Mouse (Mus musculus): ENCODE results near the gene Krtap10-10. TPM values are rescaled to one million over a fixed set of nuclear protein-coding genes. Genes with fewer than 3 reads are reported as not detected.

Krtap10-10 gene
- polyA plus RNA-seq, 1 experiment from 2014 or later: not detected

DNA sequence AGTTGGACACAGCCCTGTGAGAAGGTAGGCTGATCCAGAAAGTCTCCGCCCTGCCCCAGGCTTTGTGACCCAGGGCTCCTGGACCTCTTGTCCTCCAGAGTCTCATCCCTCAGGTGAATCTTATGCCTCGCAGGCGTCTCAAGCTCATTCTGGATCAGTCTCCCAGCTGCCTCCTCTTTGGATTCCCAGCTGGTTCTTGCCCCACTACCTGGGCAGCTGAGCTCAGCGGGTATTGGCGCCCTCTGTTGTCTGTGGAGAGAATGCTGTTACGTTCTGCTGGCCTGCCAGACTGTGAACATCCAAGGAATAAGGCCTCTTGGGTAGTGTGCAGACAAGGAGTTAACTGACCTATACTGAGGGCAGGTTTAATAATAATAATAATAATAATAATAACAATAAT lies 43.2 kb downstream of the Krtap10-10 start:
- H3K4me2 ChIP-seq: no peak overlapping the region
- no peaks in the 10 kb centered on the region for H3K36me3 ChIP-seq (ENCODE audit: poor library complexity, severe bottlenecking)
- H3K27ac ChIP-seq: no peak overlapping the region
- H3K9me3 ChIP-seq (replicated peaks): no peaks in the 10 kb centered on the region
- ATAC-seq: no peak
- 57% methylated on average over 6 of the region's 6 CpGs for WGBS
- peaks cover 5% of the 10 kb centered on the region; the same call in 1 of the 2 replicates for H3K4me1 ChIP-seq
- no peaks in the 10 kb centered on the region for H3K27me3 ChIP-seq
- H3K4me3 ChIP-seq: no peak overlapping the region
- no peak overlapping the region for H3K9ac ChIP-seq

- Histone ChIP-seq H3K9ac (no peak overlapping the region), H3K4me3 (no peak overlapping the region), H3K27ac (no peak overlapping the region), H3K9me3 (replicated peaks) (no peaks in the 10 kb centered on the region), H3K4me2 (no peak overlapping the region), H3K4me1 (peaks cover 5% of the 10 kb centered on the region; the same call in 1 of the 2 replicates), H3K27me3 (no peaks in the 10 kb centered on the region), H3K36me3 (ENCODE audit: poor library complexity, severe bottlenecking) (no peaks in the 10 kb centered on the region)
- 87% methylated on average over 3 of the region's 3 CpGs for WGBS
- no peak for ATAC-seq
Observed at GRCm38 (mm10) chr10:77880305-77880704, 44.6 kb downstream of the Krtap10-10 start.

DNA sequence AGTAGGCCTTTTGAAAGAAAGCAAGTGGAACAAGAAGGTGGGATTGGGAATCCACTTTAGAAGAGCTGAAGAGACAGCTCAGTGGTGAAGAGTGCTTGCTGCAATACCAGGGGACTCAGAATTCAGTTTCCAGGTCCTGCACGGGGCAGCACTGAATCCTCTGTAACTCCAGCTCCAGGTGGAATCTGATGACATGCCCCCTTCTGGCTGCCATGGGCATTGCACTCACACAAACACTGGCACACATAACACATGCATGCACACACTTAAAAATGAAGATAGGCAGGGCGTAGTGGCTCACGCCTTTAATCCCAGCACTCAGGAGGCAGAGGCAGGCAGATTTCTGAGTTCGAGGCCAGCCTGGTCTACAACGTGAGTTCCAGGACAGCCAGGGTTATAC lies 46.8 kb downstream of the Krtap10-10 start:
- 87% methylated on average over 5 of the region's 5 CpGs for WGBS
- no peak for ATAC-seq
- Histone ChIP-seq H3K9me3 (replicated peaks) (no peaks in the 10 kb centered on the region), H3K4me1 (no peaks in the 10 kb centered on the region), H3K36me3 (ENCODE audit: poor library complexity, severe bottlenecking) (no peaks in the 10 kb centered on the region), H3K4me3 (no peak overlapping the region), H3K27ac (no peak overlapping the region), H3K4me2 (no peak overlapping the region), H3K9ac (no peak overlapping the region), H3K27me3 (no peaks in the 10 kb centered on the region)

- ATAC-seq: no peak
- 57% methylated on average over 12 of the region's 12 CpGs for WGBS
- Histone ChIP-seq H3K27me3 (no peaks in the 10 kb centered on the region), H3K27ac (no peak overlapping the region), H3K4me1 (no peaks in the 10 kb centered on the region), H3K4me3 (no peak overlapping the region), H3K4me2 (no peak overlapping the region), H3K36me3 (ENCODE audit: poor library complexity, severe bottlenecking) (no peaks in the 10 kb centered on the region), H3K9ac (no peak overlapping the region), H3K9me3 (replicated peaks) (peaks cover 6% of the 10 kb centered on the region; the same call in 1 of the 2 replicates)
Observed at GRCm38 (mm10) chr10:77886007-77886747, 50.4 kb downstream of the Krtap10-10 start.

Other genes with a start within 250 kb of the Krtap10-10 start
- gene Sumo3, start 229.8 kb upstream of the Krtap10-10 start, polyA plus RNA-seq (2015; fragmentation: Nextera tagmentation; extraction: Ambion mirVana): 329 and 347 TPM in 2 replicates
- gene Gm49325, start 229.8 kb upstream of the Krtap10-10 start, polyA plus RNA-seq (2015; fragmentation: Nextera tagmentation; extraction: Ambion mirVana): 2.3 TPM in 1 of 2 replicates, not detected in the other
- gene Ube2g2, start 213.7 kb upstream of the Krtap10-10 start, polyA plus RNA-seq (2015; fragmentation: Nextera tagmentation; extraction: Ambion mirVana): 103 and 115 TPM in 2 replicates
- gene Tspear, start 149.4 kb upstream of the Krtap10-10 start, polyA plus RNA-seq (2015; fragmentation: Nextera tagmentation; extraction: Ambion mirVana): 0.64 and 0.65 TPM in 2 replicates
- not detected in 2 replicates for gene Gm19402, start 145.2 kb upstream of the Krtap10-10 start, polyA plus RNA-seq (2015; fragmentation: Nextera tagmentation; extraction: Ambion mirVana)
- gene Gm9508, start 138.7 kb upstream of the Krtap10-10 start, polyA plus RNA-seq (2015; fragmentation: Nextera tagmentation; extraction: Ambion mirVana): not detected in 2 replicates
- gene Gm10272, start 129.3 kb upstream of the Krtap10-10 start, polyA plus RNA-seq (2015; fragmentation: Nextera tagmentation; extraction: Ambion mirVana): not detected in 2 replicates
- gene Gm10024, start 124.5 kb upstream of the Krtap10-10 start, polyA plus RNA-seq (2015; fragmentation: Nextera tagmentation; extraction: Ambion mirVana): not detected in 2 replicates
- not detected in 2 replicates for gene Gm10142, start 120.1 kb upstream of the Krtap10-10 start, polyA plus RNA-seq (2015; fragmentation: Nextera tagmentation; extraction: Ambion mirVana)
- not detected in 2 replicates for gene Krtap12-1, start 115.3 kb upstream of the Krtap10-10 start, polyA plus RNA-seq (2015; fragmentation: Nextera tagmentation; extraction: Ambion mirVana)
- gene Gm10100, start 109.5 kb upstream of the Krtap10-10 start, polyA plus RNA-seq (2015; fragmentation: Nextera tagmentation; extraction: Ambion mirVana): not detected in 2 replicates
- not detected in 2 replicates for gene Gm18596, start 93.3 kb upstream of the Krtap10-10 start, polyA plus RNA-seq (2015; fragmentation: Nextera tagmentation; extraction: Ambion mirVana)
- not detected in 2 replicates for gene Gm9736, start 84.6 kb upstream of the Krtap10-10 start, polyA plus RNA-seq (2015; fragmentation: Nextera tagmentation; extraction: Ambion mirVana)
- not detected in 2 replicates for gene Gm3233, start 76.3 kb upstream of the Krtap10-10 start, polyA plus RNA-seq (2015; fragmentation: Nextera tagmentation; extraction: Ambion mirVana)
- not detected in 2 replicates for gene Gm3238, start 64.6 kb upstream of the Krtap10-10 start, polyA plus RNA-seq (2015; fragmentation: Nextera tagmentation; extraction: Ambion mirVana)
- gene Gm7138, start 59.0 kb upstream of the Krtap10-10 start, polyA plus RNA-seq (2015; fragmentation: Nextera tagmentation; extraction: Ambion mirVana): not detected in 2 replicates
- not detected in 2 replicates for gene Gm3250, start 53.4 kb upstream of the Krtap10-10 start, polyA plus RNA-seq (2015; fragmentation: Nextera tagmentation; extraction: Ambion mirVana)
- gene Gm7137, start 47.7 kb upstream of the Krtap10-10 start, polyA plus RNA-seq (2015; fragmentation: Nextera tagmentation; extraction: Ambion mirVana): not detected in 2 replicates
- gene Gm9639, start 40.9 kb upstream of the Krtap10-10 start, polyA plus RNA-seq (2015; fragmentation: Nextera tagmentation; extraction: Ambion mirVana): not detected in 2 replicates
- not detected in 2 replicates for gene Gm19668, start 36.8 kb upstream of the Krtap10-10 start, polyA plus RNA-seq (2015; fragmentation: Nextera tagmentation; extraction: Ambion mirVana)
- not detected in 2 replicates for gene Gm9507, start 24.1 kb upstream of the Krtap10-10 start, polyA plus RNA-seq (2015; fragmentation: Nextera tagmentation; extraction: Ambion mirVana)
- gene Gm2696, start 21.3 kb upstream of the Krtap10-10 start, polyA plus RNA-seq (2015; fragmentation: Nextera tagmentation; extraction: Ambion mirVana): not detected in 2 replicates
- gene Krtap10-4, start 8.9 kb upstream of the Krtap10-10 start, polyA plus RNA-seq (2015; fragmentation: Nextera tagmentation; extraction: Ambion mirVana): not detected in 2 replicates
- not detected in 2 replicates for gene Gm36176, start 10.9 kb downstream of the Krtap10-10 start, polyA plus RNA-seq (2015; fragmentation: Nextera tagmentation; extraction: Ambion mirVana)
- gene Gm10318, start 16.9 kb downstream of the Krtap10-10 start, polyA plus RNA-seq (2015; fragmentation: Nextera tagmentation; extraction: Ambion mirVana): not detected in 2 replicates
- not detected in 2 replicates for gene Gm3285, start 26.0 kb downstream of the Krtap10-10 start, polyA plus RNA-seq (2015; fragmentation: Nextera tagmentation; extraction: Ambion mirVana)
- 4.7 and 6.8 TPM in 2 replicates for gene Lrrc3, start 66.6 kb downstream of the Krtap10-10 start, polyA plus RNA-seq (2015; fragmentation: Nextera tagmentation; extraction: Ambion mirVana)
- 1.4 and 1.6 TPM in 2 replicates for gene Trpm2, start 134.6 kb downstream of the Krtap10-10 start, polyA plus RNA-seq (2015; fragmentation: Nextera tagmentation; extraction: Ambion mirVana)
- 26.7 and 36.1 TPM in 2 replicates for gene 1810043G02Rik, start 142.6 kb downstream of the Krtap10-10 start, polyA plus RNA-seq (2015; fragmentation: Nextera tagmentation; extraction: Ambion mirVana)
- gene Pfkl, start 174.1 kb downstream of the Krtap10-10 start, polyA plus RNA-seq (2015; fragmentation: Nextera tagmentation; extraction: Ambion mirVana): 98.0 and 114 TPM in 2 replicates
- not detected in 2 replicates for gene Dnmt3l, start 206.0 kb downstream of the Krtap10-10 start, polyA plus RNA-seq (2015; fragmentation: Nextera tagmentation; extraction: Ambion mirVana)
- 0.18 TPM in 1 of 2 replicates, not detected in the other for gene Aire, start 207.7 kb downstream of the Krtap10-10 start, polyA plus RNA-seq (2015; fragmentation: Nextera tagmentation; extraction: Ambion mirVana)
- gene Icosl, start 233.4 kb downstream of the Krtap10-10 start, polyA plus RNA-seq (2015; fragmentation: Nextera tagmentation; extraction: Ambion mirVana): 0.80 and 0.84 TPM in 2 replicates

All from forebrain, embryonic 13.5 days (tissue).